Mouse (Mus musculus) layer of hippocampus, adult 8-10 months (tissue): Measurements from ENCODE around the gene Cntn1. TPM values are rescaled to one million over a fixed set of nuclear protein-coding genes. Genes with fewer than 3 reads are reported as not detected.
A peak's percentile ranks its signal among the peaks of the same experiment; 100 is the strongest.
"Not testable (repeated sequence)": the region's sequence is repeated elsewhere in the genome, so short reads cannot be mapped to it uniquely, and the experiment has no call there.

Experiments used
- DNase-seq, 2 experiments: peaks; one replicate each; pipeline ENCODE4 v3.0.0; 2022; ENCODE audit warnings: low spot score in 2 of 2
- total RNA-seq, 4 experiments: library from RNA; stranded (reverse); gene quantifications; 2 replicates each; pipeline ENCODE4 v1.2.4; 2022

Gene Cntn1
- total RNA-seq, 4 experiments from 2014 or later: 305 to 331 (median 311) TPM

GRCm38 (mm10) chr15:92268341-92268740 is 217.4 kb downstream of the Cntn1 start:
- DNase-seq: no peak

DNA sequence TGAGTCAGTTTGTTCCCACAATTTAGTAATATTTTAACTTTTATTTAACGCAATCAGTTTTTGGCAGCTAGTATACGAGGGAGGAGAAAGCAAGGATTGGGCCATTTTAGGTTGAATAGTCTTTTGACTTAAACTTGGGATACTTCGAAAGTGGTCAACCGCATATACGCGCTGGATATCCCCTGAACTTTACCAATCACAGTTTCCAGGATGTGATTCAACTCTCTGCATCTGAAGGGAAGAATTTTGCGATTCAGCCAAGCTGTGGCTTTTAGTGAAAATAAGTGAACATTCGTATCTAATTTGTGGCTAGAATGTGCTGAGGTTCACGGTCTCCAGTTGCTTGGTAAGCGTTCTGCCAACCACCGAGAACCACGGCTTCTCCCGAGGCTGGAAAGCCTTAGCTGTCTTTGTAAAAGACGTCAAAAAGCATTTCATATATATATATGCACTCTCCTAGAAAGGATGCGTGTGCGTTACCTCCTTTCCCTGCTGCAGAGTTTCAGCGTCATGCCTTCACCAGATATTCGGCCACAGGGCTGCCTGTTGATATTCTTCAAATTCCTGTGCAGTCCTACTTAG is 217.9 kb downstream of the Cntn1 start:
- no peak for DNase-seq

DNA sequence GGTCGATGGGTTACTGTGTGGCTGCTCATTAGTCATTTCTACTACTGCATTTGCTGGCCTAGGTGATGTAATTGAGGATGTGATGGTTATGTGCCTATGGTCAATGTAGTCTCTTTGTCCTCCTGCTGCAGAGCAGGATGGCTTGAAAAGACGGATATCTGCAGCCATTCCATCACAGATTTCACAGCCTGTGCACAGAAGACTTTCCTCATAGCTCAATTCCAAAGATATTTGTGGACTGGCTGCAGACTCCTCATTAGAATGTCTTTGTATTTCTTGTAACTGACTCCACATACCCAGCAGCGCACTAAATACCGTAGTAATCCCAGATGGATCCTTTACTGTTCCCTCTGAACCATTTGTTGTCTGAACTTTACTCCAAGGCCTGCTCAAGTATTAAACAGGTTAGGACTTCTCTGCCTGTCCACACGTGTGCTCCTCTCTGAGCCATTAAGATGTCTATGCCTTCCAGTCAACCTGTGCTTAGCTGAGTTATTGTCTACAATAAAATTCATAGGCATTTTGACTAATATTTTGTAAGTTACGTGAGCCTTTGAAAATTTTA is 220.9 kb downstream of the Cntn1 start:
- DNase-seq: no peak

DNA sequence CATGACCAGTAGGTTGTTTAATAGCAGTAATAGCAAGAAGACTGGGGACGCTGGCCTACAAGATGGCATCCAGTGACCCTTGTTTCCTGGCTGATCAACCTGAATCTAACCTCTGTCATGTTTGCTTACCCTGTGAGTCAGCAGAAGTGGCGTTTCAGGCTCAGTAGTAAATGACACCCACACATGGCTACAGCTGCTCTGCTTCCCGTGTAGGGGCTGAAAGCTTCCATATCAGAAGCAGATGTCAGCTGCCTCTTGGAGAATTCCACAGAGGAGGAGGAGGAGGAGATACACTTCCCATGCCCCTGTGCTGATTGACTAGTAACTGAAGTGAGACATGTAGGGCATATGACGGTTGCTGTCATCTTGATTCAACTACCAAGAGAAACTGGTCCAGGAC is 225.9 kb downstream of the Cntn1 start:
- DNase-seq: peak; percentile 19 to 25

DNA sequence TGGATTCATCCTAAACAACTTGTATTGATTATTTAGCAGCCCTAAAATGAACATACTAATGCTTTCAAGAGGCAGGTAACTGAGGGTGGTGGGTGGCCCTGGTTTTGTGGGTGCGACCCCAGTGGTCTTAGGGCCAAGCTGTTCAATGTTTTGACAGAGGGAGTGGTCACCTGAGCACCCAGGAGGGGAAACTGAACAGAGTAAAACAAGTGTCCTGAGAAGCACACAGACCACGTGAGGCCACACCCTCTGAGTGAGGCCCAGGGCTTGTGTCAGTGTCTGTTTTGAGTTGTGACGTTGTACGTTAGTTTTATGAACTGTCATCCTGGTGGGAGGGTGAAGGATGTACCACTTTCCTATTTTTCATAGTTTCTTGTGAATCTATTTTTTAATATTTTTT is 227.0 kb downstream of the Cntn1 start:
- DNase-seq: no peak

DNA sequence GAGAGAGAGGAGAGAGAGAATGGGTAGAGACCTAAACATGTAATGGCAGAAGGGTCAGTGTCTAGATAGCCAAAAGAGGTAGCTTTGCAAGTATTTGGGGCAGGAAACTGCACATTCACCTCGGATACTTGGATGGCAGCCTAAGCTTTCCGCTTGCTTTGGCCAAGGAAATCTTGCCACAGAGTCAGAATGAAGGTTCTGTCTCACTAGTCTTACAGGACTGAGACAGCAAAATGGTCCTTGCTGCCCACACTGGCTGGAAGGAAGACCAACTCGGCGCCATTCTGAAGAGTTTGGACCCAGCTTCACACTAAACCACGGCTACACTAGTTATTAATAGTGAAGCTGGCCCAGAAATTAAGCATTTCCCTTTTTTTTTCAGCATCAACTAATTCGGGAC is 230.0 kb downstream of the Cntn1 start:
- DNase-seq: no peak

GRCm38 (mm10) chr15:92287616-92288015 is 236.7 kb downstream of the Cntn1 start:
- no peak for DNase-seq

DNA sequence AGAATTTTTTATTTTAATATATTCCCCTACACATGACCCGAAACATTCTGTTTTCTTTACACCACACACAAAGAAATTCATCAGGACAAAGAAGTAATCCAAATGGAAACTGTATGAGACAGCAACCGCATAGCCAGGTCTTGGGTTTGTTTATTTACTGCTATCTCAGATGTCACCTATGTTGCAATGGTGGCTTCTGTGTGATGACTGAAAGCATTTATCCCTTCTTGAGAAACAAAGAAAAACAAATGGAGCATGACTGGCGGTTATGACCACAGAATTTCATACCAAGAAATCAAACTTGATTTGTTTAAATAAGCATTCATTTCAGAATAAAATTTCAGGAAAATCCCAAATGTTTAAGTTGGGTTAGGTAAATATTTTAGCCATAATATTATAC is 245.5 kb downstream of the Cntn1 start:
- DNase-seq: no peak

DNA sequence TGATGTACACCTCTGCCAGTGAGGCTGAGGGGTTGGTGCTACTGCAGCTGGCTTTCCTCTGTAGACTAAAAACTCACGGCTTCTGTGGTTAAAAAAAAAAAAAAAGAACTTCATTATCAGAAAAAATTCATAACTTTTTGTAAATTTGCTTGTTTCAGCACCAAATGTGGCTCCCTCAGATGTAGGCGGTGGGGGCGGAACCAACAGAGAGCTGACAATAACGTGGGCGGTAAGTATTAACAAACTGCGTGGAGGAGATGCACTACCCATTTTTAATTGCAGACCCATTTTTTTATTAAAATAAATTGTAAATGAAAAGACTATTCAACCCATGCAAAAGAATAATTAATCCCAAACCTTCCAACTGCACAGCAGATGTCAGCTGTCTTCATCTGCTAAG is 251.8 kb downstream of the Cntn1 start:
- DNase-seq: peak; percentile 50 to 53

GRCm38 (mm10) chr15:92304221-92304620 is 253.3 kb downstream of the Cntn1 start:
- DNase-seq: no peak

DNA sequence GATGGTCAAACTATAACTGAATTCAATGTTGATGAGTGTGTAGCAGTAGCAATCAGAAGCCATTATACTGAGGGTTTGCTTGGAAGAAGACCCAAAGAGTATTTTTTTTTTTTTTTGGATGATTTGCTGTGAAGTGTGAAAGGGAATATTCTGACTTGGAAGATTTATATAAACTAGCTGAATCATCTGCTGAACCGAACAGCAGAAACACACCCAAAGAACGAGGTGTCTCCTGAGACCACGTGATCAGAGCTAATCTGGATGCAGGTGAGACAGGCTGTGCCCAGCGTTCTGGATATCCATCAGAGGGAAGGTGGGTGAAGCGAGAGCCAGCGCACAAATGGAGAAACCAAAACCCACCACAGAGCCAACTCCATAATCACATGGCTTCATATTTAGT is 271.0 kb downstream of the Cntn1 start:
- peak; percentile 17 to 27 for DNase-seq

DNA sequence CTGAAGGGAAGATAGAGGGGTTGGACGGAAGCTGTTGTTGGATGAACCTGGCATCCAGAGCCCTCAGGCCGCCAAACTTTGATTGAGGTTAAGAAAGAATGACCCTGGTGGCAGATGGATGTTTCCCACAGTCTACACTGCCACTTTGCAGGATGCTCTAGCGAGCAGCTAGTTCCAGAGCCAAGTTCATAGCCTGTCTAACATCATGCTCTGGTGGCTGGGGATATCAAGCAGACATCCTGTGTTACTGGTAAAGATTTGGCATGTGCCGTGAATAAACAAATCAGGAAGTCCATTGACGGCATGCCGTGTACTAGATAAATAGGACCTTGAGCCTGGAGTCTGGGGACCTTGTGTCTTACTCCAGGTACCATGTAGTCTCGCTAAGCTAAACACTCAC is 276.1 kb downstream of the Cntn1 start:
- DNase-seq: no peak

- no peak for DNase-seq
Observed at GRCm38 (mm10) chr15:92340253-92340652, 289.3 kb downstream of the Cntn1 start.

- DNase-seq: no peak
Observed at GRCm38 (mm10) chr15:92341424-92341823, 290.5 kb downstream of the Cntn1 start.

DNA sequence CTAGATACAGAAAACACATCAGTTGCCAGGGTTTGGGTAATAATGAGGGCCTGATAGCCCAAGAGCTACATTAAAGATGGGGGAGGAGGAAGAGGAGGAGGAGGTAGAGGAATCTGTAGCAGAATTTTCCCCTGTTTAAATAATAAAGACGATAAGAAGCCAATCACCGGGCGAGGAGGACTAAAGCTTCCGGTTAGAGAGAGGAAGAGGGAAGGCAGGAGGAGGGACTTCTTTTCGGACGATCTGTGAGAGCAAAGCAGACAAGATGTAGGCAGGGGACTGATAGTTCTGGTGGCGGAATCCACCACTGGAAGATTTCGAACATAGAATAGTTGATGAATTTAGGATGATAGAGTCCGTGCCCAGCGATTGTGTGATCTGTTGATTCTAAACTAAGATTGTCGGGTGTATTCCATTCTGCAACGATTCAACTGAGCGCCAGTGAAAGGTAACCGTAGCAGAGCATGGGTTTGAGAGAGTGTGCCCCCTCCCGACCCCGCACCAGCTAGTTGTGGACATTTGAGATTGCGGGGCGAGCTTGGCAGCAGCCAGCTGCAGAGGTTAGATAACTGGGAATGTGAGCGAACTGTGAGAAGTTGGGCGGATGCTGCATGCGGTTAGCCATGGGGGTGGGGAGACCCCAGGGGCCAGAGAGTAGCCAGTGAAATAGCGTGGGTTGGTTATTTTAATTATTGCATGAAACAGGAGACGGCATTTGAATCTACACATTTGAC is 293.3 kb downstream of the Cntn1 start:
- no peak for DNase-seq

GRCm38 (mm10) chr15:92347426-92347825 is 296.5 kb downstream of the Cntn1 start:
- DNase-seq: no peak

DNA sequence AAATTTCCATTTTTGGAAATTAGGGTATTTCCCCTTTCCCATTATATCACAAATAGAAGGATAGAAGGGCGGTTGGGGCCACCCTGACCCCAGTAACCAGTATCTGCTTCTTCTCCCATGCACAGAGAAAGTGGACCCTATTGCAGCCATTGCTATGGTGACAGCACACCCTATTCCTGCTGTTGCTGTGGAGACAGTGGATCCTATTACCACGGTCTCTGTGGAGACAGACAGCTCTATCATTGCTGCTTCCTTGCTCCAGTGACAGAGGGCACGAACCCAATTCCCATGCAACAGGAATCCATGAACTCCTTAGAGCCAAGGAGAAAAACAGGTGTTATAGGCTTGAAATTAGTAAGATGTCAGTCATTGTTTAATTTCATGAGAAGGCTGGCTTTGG is 296.9 kb downstream of the Cntn1 start:
- DNase-seq: peak in 1 of 2 experiments; percentile 18

- not testable (repeated sequence) for DNase-seq
Observed at GRCm38 (mm10) chr15:92348453-92348852, 297.5 kb downstream of the Cntn1 start.

DNA sequence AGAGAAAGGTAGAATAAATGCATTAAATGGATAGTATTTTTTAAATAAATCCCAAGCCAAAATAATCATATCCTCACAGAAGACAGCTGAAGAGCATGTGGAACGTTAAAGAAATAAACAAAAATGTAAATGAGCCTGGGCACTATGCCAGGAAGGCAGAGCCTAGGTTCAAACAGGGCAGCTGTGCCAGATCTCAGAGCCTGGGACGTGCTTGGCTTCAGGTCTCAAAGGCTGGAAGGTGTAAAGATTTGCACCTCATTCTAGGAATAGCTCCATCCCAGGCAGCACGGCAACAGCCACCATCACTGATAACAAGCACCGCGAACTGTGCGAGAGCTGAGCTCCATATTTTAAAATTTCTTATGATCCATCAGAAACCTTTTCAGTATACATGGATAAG is 313.2 kb downstream of the Cntn1 start:
- no peak for DNase-seq

DNA sequence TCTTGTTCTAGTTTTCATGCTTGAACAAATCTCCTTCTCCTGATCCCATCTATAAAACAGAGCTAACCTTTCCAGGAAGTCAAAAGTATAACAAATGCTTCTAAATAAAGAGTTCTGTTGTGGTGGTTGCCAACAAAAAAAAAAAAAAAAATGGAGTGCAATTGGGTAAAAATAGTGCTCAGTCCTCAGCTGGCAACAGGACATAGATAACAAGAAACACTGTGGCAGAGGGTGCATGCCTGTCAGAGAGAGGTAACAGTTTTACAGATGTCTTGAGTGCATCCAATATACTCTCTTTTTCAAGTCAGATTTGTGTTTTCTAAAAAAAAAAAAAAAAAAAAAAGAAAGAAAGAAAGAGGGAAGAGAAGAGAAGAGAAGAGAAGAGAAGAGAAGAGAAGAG is 313.6 kb downstream of the Cntn1 start:
- no peak for DNase-seq
